Mouse (Mus musculus): Measurements from ENCODE around the gene Mid1.
"Not testable (repeated sequence)": the region's sequence is repeated elsewhere in the genome, so short reads cannot be mapped to it uniquely, and the experiment has no call there.

DNA sequence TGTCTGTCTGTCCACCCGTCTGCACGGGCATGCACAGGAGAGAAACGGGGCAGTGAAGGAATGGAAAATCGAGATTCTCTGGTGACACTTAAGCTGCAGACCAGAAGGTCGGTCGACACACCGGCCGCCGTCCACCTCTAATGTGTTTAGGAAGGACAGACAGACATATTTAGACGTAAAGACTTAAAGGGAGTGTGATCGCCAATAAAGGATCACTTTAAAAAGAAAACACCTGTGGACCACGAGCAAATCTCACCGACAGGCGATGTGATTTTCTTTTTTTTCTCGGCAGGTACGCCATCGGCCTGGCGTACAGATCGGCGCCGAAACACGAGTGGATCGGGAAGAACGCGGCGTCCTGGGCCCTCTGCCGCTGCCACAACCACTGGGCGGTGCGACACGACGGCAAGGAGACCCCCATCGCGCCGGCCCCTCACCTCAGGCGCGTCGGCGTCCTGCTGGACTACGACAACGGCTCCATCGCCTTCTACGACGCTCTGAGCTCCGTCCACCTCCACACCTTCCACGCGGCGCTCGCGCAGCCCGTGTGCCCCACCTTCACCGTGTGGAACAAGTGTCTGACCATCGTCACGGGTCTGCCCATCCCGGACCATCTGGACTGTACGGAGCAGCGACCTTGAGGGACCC lies 303.7 kb downstream of the Mid1 start:
- not testable (repeated sequence) for TF ChIP-seq CTCF, EP300 (IDR thresholded peaks at IDR 0.05)
